Mouse (Mus musculus): ENCODE results near the gene Eaf2. TPM values are rescaled to one million over a fixed set of nuclear protein-coding genes. Genes with fewer than 3 reads are reported as not detected.

The Eaf2 gene
- total RNA-seq (2012; rRNA removed) (0.27 and 0.65 TPM in 2 replicates), polyA plus RNA-seq (2012; ENCODE audit: insufficient read depth in 1 of 2, insufficient read length in 2 of 2, low read depth in 1 of 2, low replicate concordance in 2 of 2, missing spikeins in 1 of 2) (under 1 TPM in 1 of 2 experiments, not detected in 1; 0.68 TPM)

DNA sequence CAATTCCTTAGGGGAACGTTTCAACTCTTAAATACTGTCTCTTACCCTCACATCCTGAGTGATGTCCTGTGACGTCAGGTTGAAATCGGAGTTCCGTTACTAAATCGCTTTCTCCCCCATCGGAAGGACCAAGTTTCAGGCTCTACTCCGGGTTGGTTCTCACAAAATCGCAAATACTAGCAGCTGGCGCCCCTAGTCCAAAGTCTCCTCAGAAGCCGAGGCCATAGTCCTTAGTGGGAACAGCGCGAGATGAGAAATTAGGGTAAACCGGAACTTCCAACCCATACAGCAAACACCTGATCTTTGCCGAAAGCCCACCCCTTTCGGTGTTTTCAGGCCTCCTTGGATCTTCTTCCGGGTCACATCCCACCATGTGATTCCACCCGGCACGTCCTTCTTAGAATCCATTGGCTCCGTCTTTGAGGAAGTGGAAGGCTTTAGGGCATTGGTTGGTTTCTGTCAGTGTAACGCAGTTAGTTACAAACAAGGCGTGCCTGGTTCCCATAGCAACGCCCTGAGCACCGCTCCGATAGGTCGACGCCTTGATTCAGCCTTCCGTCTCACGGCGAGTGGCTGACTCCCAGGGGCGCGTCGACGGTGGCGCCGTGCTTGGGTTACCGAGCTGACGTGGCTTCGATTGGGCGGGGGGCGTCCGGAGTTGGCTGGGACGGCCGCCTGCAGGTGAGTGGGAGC, at the start of gene Eaf2, which contains the start of gene Golgb1:
Eaf2 (minus strand) TSS at position 421 of the 693 bp plus-strand sequence.
Golgb1 (plus strand) TSS at position 558 of the 693 bp plus-strand sequence.
- Histone ChIP-seq H3K4me3 (ENCODE audit: control insufficient read depth in 1 of 2, insufficient read depth in 1 of 2, low read depth in 2 of 2, low read length in 2 of 2) (peak within 1 kb of the TSS; percentile 94 to 100), H3K9me3 (replicated peaks; ENCODE audit: insufficient read depth, low read length) (no peaks in the 10 kb centered on the region), H3K27ac (ENCODE audit: control insufficient read depth, low read depth, low read length) (peak within 1 kb of the TSS; percentile 89), H3K27me3 (ENCODE audit: control insufficient read depth in 1 of 2, insufficient read depth in 2 of 2, low read length in 2 of 2) (no peaks in the 10 kb centered on the region), H3K9ac (ENCODE audit: control insufficient read depth, low read depth, low read length, poor library complexity, severe bottlenecking) (peak within 1 kb of the TSS; percentile 96), H3K36me3 (ENCODE audit: control insufficient read depth in 1 of 2, insufficient read depth in 2 of 2, low read length in 2 of 2) (peaks cover 0 to 12% of the 10 kb centered on the region in 2 experiments; a peak in 3 of 4 replicates), H3K79me2 (ENCODE audit: control insufficient read depth, insufficient read depth, low read length, poor library complexity) (peaks cover 18% of the 10 kb centered on the region), H3K4me1 (ENCODE audit: control insufficient read depth in 1 of 2, insufficient read depth in 2 of 2, low read length in 2 of 2) (peaks cover 0 to 10% of the 10 kb centered on the region in 2 experiments; a peak in 2 of 4 replicates)
- DNase-seq (ENCODE audit: low read depth, low spot score), result peak; percentile 100
- TF ChIP-seq POLR2A (IDR thresholded peaks at IDR 0.05; ENCODE audit: control insufficient read depth in 1 of 2, insufficient read depth in 1 of 2, low read depth in 1 of 2, low read length in 2 of 2, poor library complexity in 1 of 2) (peak; percentile 10 to 75; a peak in 3 of 4 replicates), USF1 (IDR thresholded peaks at IDR 0.05; ENCODE audit: low read depth, low read length) (peak; percentile 98), EP300 (IDR thresholded peaks at IDR 0.05; ENCODE audit: low read depth in 1 of 2, low read length in 2 of 2) (no peak), NRF1 (IDR thresholded peaks at IDR 0.05; ENCODE audit: insufficient read depth, low read depth, low read length, poor library complexity, severe bottlenecking) (no peak), TBP (IDR thresholded peaks at IDR 0.05; ENCODE audit: low read depth, low read length) (peak; percentile 80; the same call in 1 of the 2 replicates), USF2 (IDR thresholded peaks at IDR 0.05; ENCODE audit: borderline replicate concordance in 1 of 2, insufficient read depth in 1 of 2, low read depth in 1 of 2, low read length in 2 of 2) (peak; percentile 41 to 88; a peak in 3 of 4 replicates), ZKSCAN1 (IDR thresholded peaks at IDR 0.05; ENCODE audit: low read depth, low read length) (no peak), KAT2A (conservative IDR thresholded peaks at IDR 0.05; ENCODE audit: low read depth, low read length) (peak; percentile 91), HCFC1 (IDR thresholded peaks at IDR 0.05; ENCODE audit: low read depth, low read length) (peak; percentile 98), RAD21 (IDR thresholded peaks at IDR 0.05; ENCODE audit: low read depth, low read length) (no peak), BHLHE40 (IDR thresholded peaks at IDR 0.05; ENCODE audit: borderline replicate concordance, low read depth, low read length) (no peak), NELFE (IDR thresholded peaks at IDR 0.05; ENCODE audit: low read depth, low read length) (peak; percentile 62), ZMIZ1 (IDR thresholded peaks at IDR 0.05; ENCODE audit: low read depth, low read length) (no peak), MYC (IDR thresholded peaks at IDR 0.05; ENCODE audit: low read depth, low read length) (peak; percentile 94), ELF1 (IDR thresholded peaks at IDR 0.05; ENCODE audit: low read depth, low read length) (peak; percentile 97), MAX (IDR thresholded peaks at IDR 0.05; ENCODE audit: low read length) (peak; percentile 97), ZC3H11A (IDR thresholded peaks at IDR 0.05; ENCODE audit: low read depth, low read length) (no peak), SIN3A (IDR thresholded peaks at IDR 0.05; ENCODE audit: low read length) (peak; percentile 100), MEF2A (IDR thresholded peaks at IDR 0.05; ENCODE audit: extremely low read depth, insufficient replicate concordance, low read depth, low read length, poor library complexity, severe bottlenecking) (no peak), MAZ (IDR thresholded peaks at IDR 0.05; ENCODE audit: low read depth, low read length) (0 out of 2 replicates have a peak, but pooled peaks have one; percentile 18), MXI1 (IDR thresholded peaks at IDR 0.05; ENCODE audit: low read depth, low read length) (peak; percentile 96), ETS1 (IDR thresholded peaks at IDR 0.05; ENCODE audit: low read depth, low read length) (peak; percentile 78), MYB (IDR thresholded peaks at IDR 0.05; ENCODE audit: low read depth, low read length) (no peak), ZNF384 (IDR thresholded peaks at IDR 0.05; ENCODE audit: low read depth, low read length) (no peak), UBTF (IDR thresholded peaks at IDR 0.05; ENCODE audit: borderline replicate concordance, insufficient read depth, low read depth, low read length) (no peak), RCOR1 (IDR thresholded peaks at IDR 0.05; ENCODE audit: low read depth, low read length) (no peak), GATA1 (IDR thresholded peaks at IDR 0.05; ENCODE audit: low read depth, low read length) (no peak), JUND (IDR thresholded peaks at IDR 0.05; ENCODE audit: low read depth, low read length) (no peak), CTCF (IDR thresholded peaks at IDR 0.05 in 2 of 3, conservative IDR thresholded peaks at IDR 0.05 in 1 of 3; ENCODE audit: control insufficient read depth in 1 of 3, insufficient read depth in 1 of 3, low read depth in 2 of 3, low read length in 3 of 3, poor library complexity in 1 of 3, severe bottlenecking in 1 of 3) (no peak), TAL1 (IDR thresholded peaks at IDR 0.05; ENCODE audit: low read length) (no peak), CHD1 (IDR thresholded peaks at IDR 0.05; ENCODE audit: low read depth, low read length) (no peak), MAFK (IDR thresholded peaks at IDR 0.05; ENCODE audit: borderline replicate concordance, low read depth, low read length) (no peak), TCF12 (IDR thresholded peaks at IDR 0.05; ENCODE audit: low read depth, low read length) (peak; percentile 61; the same call in 1 of the 2 replicates), CHD2 (IDR thresholded peaks at IDR 0.05; ENCODE audit: low read length) (peak; percentile 89), GABPA (IDR thresholded peaks at IDR 0.05; ENCODE audit: low read depth, low read length) (no peak)
